In the genomic region with DNA sequence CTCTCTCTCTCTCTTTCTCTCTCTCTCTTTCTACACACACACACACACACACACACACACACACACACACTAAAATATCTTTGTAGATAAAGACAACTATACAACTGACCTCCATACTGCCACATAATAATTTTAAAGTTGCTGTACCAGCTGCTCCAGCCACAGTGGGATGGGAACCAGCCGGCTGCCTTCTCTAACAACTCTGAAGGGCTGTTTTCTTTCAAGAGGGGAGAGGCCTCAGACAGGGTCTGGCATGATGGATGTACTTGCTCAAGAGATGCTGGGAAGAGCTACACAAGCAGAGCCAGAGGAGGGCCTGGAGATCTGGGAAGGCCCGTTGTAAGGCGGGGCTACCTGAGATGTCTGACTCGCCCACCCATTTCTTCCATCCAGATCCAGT, we compare ENCODE assay signal across 14 mouse cellular contexts.
"Had no signal": no experiment of that assay in that cellular context is flagged by ENCODE, and none has a peak within 500 bp of the region (broad histone marks: within the 10 kb centered on the region; RNA-seq: fewer than 3 reads in every experiment).

No protein-coding gene starts in this region.

- H3K4me1 ChIP-seq: kidney, embryonic 15.5 days; limb, embryonic 12.5 days; limb, embryonic 15.5 days had no signal

- ATAC-seq: liver, postnatal 0 days had no signal

- DNase-seq: kidney, adult 11 months; kidney, adult 8-10 months; kidney, postnatal 10 days; kidney, postnatal 36 days; liver, postnatal 0 days; midbrain, embryonic 14.5 days; thymus, adult 18-20 months; thymus, postnatal 36 days had no signal

- H3K27ac ChIP-seq: kidney, embryonic 15.5 days; limb, embryonic 12.5 days; limb, embryonic 15.5 days; liver, embryonic 14.5 days had no signal

- H3K4me2 ChIP-seq: kidney, embryonic 15.5 days; limb, embryonic 12.5 days; limb, embryonic 15.5 days; liver, embryonic 11.5 days; midbrain, embryonic 11.5 days had no signal

- H3K9me3 ChIP-seq: kidney, embryonic 15.5 days; limb, embryonic 12.5 days; limb, embryonic 15.5 days had no signal

- H3K9ac ChIP-seq: kidney, embryonic 15.5 days; limb, embryonic 12.5 days; limb, embryonic 15.5 days; liver, embryonic 14.5 days; liver, postnatal 0 days had no signal

- H3K4me3 ChIP-seq: kidney, embryonic 15.5 days; limb, embryonic 12.5 days; limb, embryonic 15.5 days had no signal

- H3K36me3 ChIP-seq: kidney, embryonic 15.5 days; limb, embryonic 12.5 days; limb, embryonic 15.5 days had no signal

- H3K27me3 ChIP-seq: kidney, embryonic 15.5 days; limb, embryonic 15.5 days had no signal
